Comparison of ENCODE assay signal across 8 mouse cellular contexts in the genomic region with DNA sequence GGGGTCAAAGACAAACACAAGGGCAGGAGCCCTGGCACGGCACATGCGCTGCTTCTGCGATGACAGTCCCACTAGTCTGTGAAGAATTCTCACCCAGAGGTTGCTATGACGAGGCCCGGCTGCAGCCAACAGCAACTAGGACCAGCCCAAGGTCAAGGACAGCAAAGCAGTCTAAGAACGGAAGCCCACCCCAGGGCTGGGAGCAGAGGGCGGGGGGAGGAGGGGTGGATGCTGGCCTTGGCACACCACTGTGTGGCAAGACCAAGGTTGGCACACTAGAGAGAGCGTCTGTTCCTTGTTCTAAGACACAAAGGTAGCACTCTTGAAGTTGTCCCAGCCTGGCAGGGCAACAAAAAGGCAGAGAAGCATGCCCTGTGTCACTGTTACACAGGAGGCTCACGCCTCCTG. TPM values are rescaled to one million over a fixed set of nuclear protein-coding genes. Genes with fewer than 3 reads are reported as not detected.
DNase-seq lines count a peak whose midpoint lies in the region; ATAC-seq and TF ChIP-seq lines count a peak whose summit lies in the region.
"Had no signal": no experiment of that assay in that cellular context is flagged by ENCODE, and none has a peak within 500 bp of the region (broad histone marks: within the 10 kb centered on the region; RNA-seq: fewer than 3 reads in every experiment).

No protein-coding gene starts in this region.

- no peak overlapping the region for H3K4me2 ChIP-seq in midbrain, embryonic 13.5 days (replicated peaks)
- no peak overlapping the region for H3K4me2 ChIP-seq in midbrain, embryonic 16.5 days (ENCODE audit: low read length)
- no peak overlapping the region; the same call in 1 of the 2 replicates for H3K4me2 ChIP-seq in heart, postnatal 0 days (ENCODE audit: low read depth, low read length)
- no peak overlapping the region for H3K4me2 ChIP-seq in liver, embryonic 11.5 days

- TF ChIP-seq CTCF in heart, postnatal 0 days (IDR thresholded peaks at IDR 0.05; ENCODE audit: low read depth) = no peak

- peak; percentile 89 for DNase-seq in adrenal gland, postnatal 36 days
- DNase-seq in cerebellum, postnatal 14 days = peak; percentile 36 to 53
- DNase-seq in heart, postnatal 0 days (ENCODE audit: low spot score) = peak; percentile 82
- peak; percentile 30 for DNase-seq in liver, embryonic 11.5 days (ENCODE audit: low spot score)

- no peak overlapping the region; the same call in 1 of the 2 replicates for H3K9ac ChIP-seq in midbrain, embryonic 13.5 days (replicated peaks)
- H3K9ac ChIP-seq in midbrain, embryonic 16.5 days (ENCODE audit: low read depth, low read length) = no peak overlapping the region
- peak overlapping the region; percentile 61; the same call in 1 of the 2 replicates for H3K9ac ChIP-seq in heart, postnatal 0 days (replicated peaks; ENCODE audit: low read depth, low read length)
- H3K9ac ChIP-seq in liver, embryonic 11.5 days (ENCODE audit: low read depth, low read length) = 0 out of 2 replicates have a peak overlapping the region, but pooled peaks have one; percentile 28

- no peaks in the 10 kb centered on the region for H3K9me3 ChIP-seq in midbrain, embryonic 13.5 days
- H3K9me3 ChIP-seq in midbrain, embryonic 16.5 days (replicated peaks; ENCODE audit: control insufficient read depth, low read length, poor library complexity, severe bottlenecking) = no peaks in the 10 kb centered on the region
- H3K9me3 ChIP-seq in heart, postnatal 0 days (replicated peaks; ENCODE audit: control insufficient read depth, low read length) = no peaks in the 10 kb centered on the region
- H3K9me3 ChIP-seq in liver, embryonic 11.5 days (ENCODE audit: control insufficient read depth, low read length) = no peaks in the 10 kb centered on the region

- H3K36me3 ChIP-seq in midbrain, embryonic 13.5 days = peaks cover 32% of the 10 kb centered on the region
- H3K36me3 ChIP-seq in midbrain, embryonic 16.5 days (ENCODE audit: control insufficient read depth, insufficient read depth, low read length) = peaks cover 2% of the 10 kb centered on the region; the same call in 1 of the 2 replicates
- H3K36me3 ChIP-seq in heart, postnatal 0 days (replicated peaks; ENCODE audit: control insufficient read depth, insufficient read depth, low read length) = peaks cover 8% of the 10 kb centered on the region
- H3K36me3 ChIP-seq in liver, embryonic 11.5 days (ENCODE audit: control insufficient read depth, insufficient read depth, low read length) = peaks cover 6% of the 10 kb centered on the region; the same call in 1 of the 2 replicates

- no peak for ATAC-seq in midbrain, embryonic 13.5 days
- ATAC-seq in midbrain, embryonic 16.5 days = no peak
- ATAC-seq in heart, postnatal 0 days (ENCODE audit: insufficient read depth, low read depth) = peak; percentile 71
- no peak for ATAC-seq in liver, embryonic 11.5 days (replicated peaks; ENCODE audit: low FRiP score)
- no peak for ATAC-seq in erythroblast, adult 5-6 weeks (replicated peaks; ENCODE audit: low FRiP score, poor library complexity, severe bottlenecking)

- peaks cover 77% of the 10 kb centered on the region for H3K4me1 ChIP-seq in midbrain, embryonic 13.5 days (replicated peaks)
- peaks cover 27% of the 10 kb centered on the region for H3K4me1 ChIP-seq in midbrain, embryonic 16.5 days (ENCODE audit: control insufficient read depth, insufficient read depth, low read length)
- peaks cover 58% of the 10 kb centered on the region for H3K4me1 ChIP-seq in heart, postnatal 0 days (ENCODE audit: control insufficient read depth, insufficient read depth)
- peaks cover 30% of the 10 kb centered on the region for H3K4me1 ChIP-seq in liver, embryonic 11.5 days (replicated peaks; ENCODE audit: control insufficient read depth, insufficient read depth, low read length)

- H3K27ac ChIP-seq in midbrain, embryonic 13.5 days = 0 out of 2 replicates have a peak overlapping the region, but pooled peaks have one; percentile 4
- no peak overlapping the region for H3K27ac ChIP-seq in midbrain, embryonic 16.5 days (ENCODE audit: low read length)
- H3K27ac ChIP-seq in heart, postnatal 0 days (ENCODE audit: low read depth) = peak overlapping the region; percentile 99
- H3K27ac ChIP-seq in liver, embryonic 11.5 days (ENCODE audit: low read depth, low read length) = no peak overlapping the region

- TF ChIP-seq EP300 in heart, postnatal 0 days (IDR thresholded peaks at IDR 0.05; ENCODE audit: low read depth) = 0 out of 2 replicates have a peak, but pooled peaks have one; percentile 36

- no peaks in the 10 kb centered on the region for H3K27me3 ChIP-seq in midbrain, embryonic 13.5 days
- no peaks in the 10 kb centered on the region for H3K27me3 ChIP-seq in midbrain, embryonic 16.5 days (ENCODE audit: control insufficient read depth, insufficient read depth, low read depth, low read length)
- H3K27me3 ChIP-seq in heart, postnatal 0 days (ENCODE audit: control insufficient read depth, insufficient read depth, low read length) = no peaks in the 10 kb centered on the region
- H3K27me3 ChIP-seq in liver, embryonic 11.5 days (replicated peaks; ENCODE audit: control insufficient read depth, insufficient read depth, low read length) = no peaks in the 10 kb centered on the region

- no peak overlapping the region for H3K4me3 ChIP-seq in midbrain, embryonic 13.5 days (replicated peaks)
- no peak overlapping the region for H3K4me3 ChIP-seq in midbrain, embryonic 16.5 days (ENCODE audit: low read depth, low read length)
- no peak overlapping the region for H3K4me3 ChIP-seq in heart, postnatal 0 days (ENCODE audit: low read depth, low read length)
- no peak overlapping the region for H3K4me3 ChIP-seq in liver, embryonic 11.5 days (ENCODE audit: low read depth, low read length)

- 60% methylated on average over 9 of the region's 9 CpGs for WGBS in midbrain, embryonic 13.5 days
- whole genome bisulfite sequencing in midbrain, embryonic 16.5 days = 49% methylated on average over 9 of the region's 9 CpGs
- WGBS in heart, postnatal 0 days = 38% methylated on average over 9 of the region's 9 CpGs
- 71% methylated on average over 9 of the region's 9 CpGs for WGBS in liver, embryonic 11.5 days

RNA-seq across cellular contexts. Expression of gene Ndufb7, which starts 10.9 kb away (rescaled TPM):
- polyA plus RNA-seq in midbrain, embryonic 13.5 days (2015; fragmentation: Nextera tagmentation; extraction: Ambion mirVana) = 380 and 382 TPM in 2 replicates
- polyA plus RNA-seq in midbrain, embryonic 16.5 days (2015; fragmentation: Nextera tagmentation; extraction: Ambion mirVana) = 320 and 338 TPM in 2 replicates
- 100 to 1,000 TPM; 218 to 228 TPM for total RNA-seq in adrenal gland, postnatal 36 days (2021)
- total RNA-seq in heart, postnatal 0 days (2014; rRNA removed; ENCODE audit: low replicate concordance) = 431 and 682 TPM in 2 replicates
- 1,145 and 1,161 TPM in 2 replicates for polyA plus RNA-seq in heart, postnatal 0 days (2015; fragmentation: Nextera tagmentation; extraction: Ambion mirVana)
- 321 and 354 TPM in 2 replicates for polyA plus RNA-seq in liver, embryonic 11.5 days (2014; fragmentation: Nextera tagmentation; extraction: Ambion mirVana)
- 49.8 and 57.9 TPM in 2 replicates for total RNA-seq in erythroblast, adult 5-6 weeks (2015; ENCODE audit: low replicate concordance)
- total RNA-seq in erythroblast, adult 5-6 weeks (2017; ENCODE audit: low replicate concordance) = 59.0 and 89.2 TPM in 2 replicates

RNA-seq across cellular contexts. Expression of gene Tecr, which starts 30.4 kb away (rescaled TPM):
- 820 and 847 TPM in 2 replicates for polyA plus RNA-seq in midbrain, embryonic 13.5 days (2015; fragmentation: Nextera tagmentation; extraction: Ambion mirVana)
- polyA plus RNA-seq in midbrain, embryonic 16.5 days (2015; fragmentation: Nextera tagmentation; extraction: Ambion mirVana) = 1,093 and 1,247 TPM in 2 replicates
- total RNA-seq in adrenal gland, postnatal 36 days (2021) = 100 to 1,000 TPM; 450 to 470 TPM
- total RNA-seq in heart, postnatal 0 days (2014; rRNA removed; ENCODE audit: low replicate concordance) = 253 and 327 TPM in 2 replicates
- polyA plus RNA-seq in heart, postnatal 0 days (2015; fragmentation: Nextera tagmentation; extraction: Ambion mirVana) = 380 and 391 TPM in 2 replicates
- polyA plus RNA-seq in liver, embryonic 11.5 days (2014; fragmentation: Nextera tagmentation; extraction: Ambion mirVana) = 468 and 475 TPM in 2 replicates
- 130 and 150 TPM in 2 replicates for total RNA-seq in erythroblast, adult 5-6 weeks (2015; ENCODE audit: low replicate concordance)
- 47.5 and 77.4 TPM in 2 replicates for total RNA-seq in erythroblast, adult 5-6 weeks (2017; ENCODE audit: low replicate concordance)

RNA-seq across cellular contexts. Expression of gene Dnajb1, which starts 30.6 kb away (rescaled TPM):
- 56.6 and 61.5 TPM in 2 replicates for polyA plus RNA-seq in midbrain, embryonic 13.5 days (2015; fragmentation: Nextera tagmentation; extraction: Ambion mirVana)
- 60.2 and 60.8 TPM in 2 replicates for polyA plus RNA-seq in midbrain, embryonic 16.5 days (2015; fragmentation: Nextera tagmentation; extraction: Ambion mirVana)
- 10 to 100 TPM; 38.5 to 57.2 TPM for total RNA-seq in adrenal gland, postnatal 36 days (2021)
- 17.6 and 21.3 TPM in 2 replicates for total RNA-seq in heart, postnatal 0 days (2014; rRNA removed; ENCODE audit: low replicate concordance)
- 23.3 and 26.7 TPM in 2 replicates for polyA plus RNA-seq in heart, postnatal 0 days (2015; fragmentation: Nextera tagmentation; extraction: Ambion mirVana)
- polyA plus RNA-seq in liver, embryonic 11.5 days (2014; fragmentation: Nextera tagmentation; extraction: Ambion mirVana) = 75.9 and 77.1 TPM in 2 replicates
- 12.9 and 25.7 TPM in 2 replicates for total RNA-seq in erythroblast, adult 5-6 weeks (2015; ENCODE audit: low replicate concordance)
- 15.6 and 19.5 TPM in 2 replicates for total RNA-seq in erythroblast, adult 5-6 weeks (2017; ENCODE audit: low replicate concordance)

RNA-seq across cellular contexts. Expression of gene Olfr370, which starts 41.8 kb away (rescaled TPM):
- polyA plus RNA-seq in midbrain, embryonic 13.5 days (2015; fragmentation: Nextera tagmentation; extraction: Ambion mirVana) = 0.04 TPM in 1 of 2 replicates, not detected in the other
- 0.07 TPM in 1 of 2 replicates, not detected in the other for polyA plus RNA-seq in midbrain, embryonic 16.5 days (2015; fragmentation: Nextera tagmentation; extraction: Ambion mirVana)
- not detected for total RNA-seq in adrenal gland, postnatal 36 days (2021)
- total RNA-seq in heart, postnatal 0 days (2014; rRNA removed; ENCODE audit: low replicate concordance) = not detected in 2 replicates
- polyA plus RNA-seq in heart, postnatal 0 days (2015; fragmentation: Nextera tagmentation; extraction: Ambion mirVana) = not detected in 2 replicates
- polyA plus RNA-seq in liver, embryonic 11.5 days (2014; fragmentation: Nextera tagmentation; extraction: Ambion mirVana) = not detected in 2 replicates
- total RNA-seq in erythroblast, adult 5-6 weeks (2015; ENCODE audit: low replicate concordance) = not detected in 2 replicates
- total RNA-seq in erythroblast, adult 5-6 weeks (2017; ENCODE audit: low replicate concordance) = not detected in 2 replicates
- total RNA-seq: left cerebral cortex, adult 8-10 months had no signal

Comparison
In these comparisons a context has a peak if more than half of its experiments do, and no peak if none do; other contexts are left out.
1. H3K27ac ChIP-seq: peak in midbrain, embryonic 13.5 days (single experiment) and heart, postnatal 0 days (single experiment); none in midbrain, embryonic 16.5 days (single experiment) and liver, embryonic 11.5 days (single experiment).
2. H3K9ac ChIP-seq: peak in heart, postnatal 0 days (single experiment) and liver, embryonic 11.5 days (single experiment); none in midbrain, embryonic 13.5 days (single experiment) and midbrain, embryonic 16.5 days (single experiment).
3. DNase-seq: peak in every context shown above with its lines; median percentile 89 in adrenal gland, postnatal 36 days; 82 in heart, postnatal 0 days; 44 in cerebellum, postnatal 14 days; 30 in liver, embryonic 11.5 days.